Mouse (Mus musculus): ENCODE results near the gene Ankdd1a.

GRCm38 (mm10) chr9:65547844-65548243, 27.9 kb upstream of the Ankdd1a start:
- TF ChIP-seq CTCF (IDR thresholded peaks at IDR 0.05 in 2 of 3, conservative IDR thresholded peaks at IDR 0.05 in 1 of 3; ENCODE audit: control insufficient read depth in 1 of 3, insufficient read depth in 1 of 3, low read depth in 2 of 3, low read length in 3 of 3, poor library complexity in 1 of 3, severe bottlenecking in 1 of 3): no peak
- TF ChIP-seq POLR2AphosphoS2 (IDR thresholded peaks at IDR 0.05; ENCODE audit: low read length): no peak
- TF ChIP-seq GATA1 (IDR thresholded peaks at IDR 0.05; ENCODE audit: low read depth, low read length): no peak
- TF ChIP-seq POLR2A (IDR thresholded peaks at IDR 0.05; ENCODE audit: control insufficient read depth in 1 of 2, insufficient read depth in 1 of 2, low read depth in 1 of 2, low read length in 2 of 2, poor library complexity in 1 of 2): no peak
- TF ChIP-seq ZKSCAN1 (IDR thresholded peaks at IDR 0.05; ENCODE audit: low read depth, low read length): no peak
- no peak for TF ChIP-seq MXI1 (IDR thresholded peaks at IDR 0.05; ENCODE audit: low read depth, low read length)
- TF ChIP-seq ZNF384 (IDR thresholded peaks at IDR 0.05; ENCODE audit: low read depth, low read length): no peak
- no peak for TF ChIP-seq MEF2A (IDR thresholded peaks at IDR 0.05; ENCODE audit: extremely low read depth, insufficient replicate concordance, low read depth, low read length, poor library complexity, severe bottlenecking)
- TF ChIP-seq POLR2AphosphoS5 (IDR thresholded peaks at IDR 0.05; ENCODE audit: borderline replicate concordance, low read depth, low read length): no peak
- no peak for TF ChIP-seq GABPA (IDR thresholded peaks at IDR 0.05; ENCODE audit: low read depth, low read length)
- TF ChIP-seq HCFC1 (IDR thresholded peaks at IDR 0.05; ENCODE audit: low read depth, low read length): no peak
- TF ChIP-seq KAT2A (conservative IDR thresholded peaks at IDR 0.05; ENCODE audit: low read depth, low read length): no peak

Measured in MEL (cell line).